Mouse (Mus musculus) kidney, adult 8-10 months (tissue): Measurements from ENCODE around the gene Agap1.

ENCODE experiments used
- DNase-seq, 2 experiments: peaks; one replicate each; pipeline ENCODE4 v3.0.0; 2022

Gene Agap1

DNA sequence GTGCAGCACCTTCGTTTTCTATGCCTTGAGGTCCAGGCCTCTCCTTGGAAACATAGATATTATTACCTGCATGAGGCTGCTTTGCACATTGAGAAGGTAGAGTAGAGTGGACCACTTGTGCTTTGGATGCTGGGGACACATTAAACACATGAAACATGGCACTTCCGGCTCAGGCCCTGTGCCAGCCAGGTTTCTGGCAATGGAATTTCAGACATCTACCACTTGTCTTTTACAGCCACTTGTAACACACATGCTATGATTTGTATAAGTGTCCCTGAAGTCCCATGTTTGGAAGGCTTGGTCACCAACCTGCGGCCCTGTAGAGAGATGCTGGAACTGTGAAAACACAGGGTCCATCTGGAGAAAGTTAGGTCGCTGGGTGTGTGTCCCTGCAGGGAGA, 262.5 kb downstream of the Agap1 start:
- no peak for DNase-seq

DNA sequence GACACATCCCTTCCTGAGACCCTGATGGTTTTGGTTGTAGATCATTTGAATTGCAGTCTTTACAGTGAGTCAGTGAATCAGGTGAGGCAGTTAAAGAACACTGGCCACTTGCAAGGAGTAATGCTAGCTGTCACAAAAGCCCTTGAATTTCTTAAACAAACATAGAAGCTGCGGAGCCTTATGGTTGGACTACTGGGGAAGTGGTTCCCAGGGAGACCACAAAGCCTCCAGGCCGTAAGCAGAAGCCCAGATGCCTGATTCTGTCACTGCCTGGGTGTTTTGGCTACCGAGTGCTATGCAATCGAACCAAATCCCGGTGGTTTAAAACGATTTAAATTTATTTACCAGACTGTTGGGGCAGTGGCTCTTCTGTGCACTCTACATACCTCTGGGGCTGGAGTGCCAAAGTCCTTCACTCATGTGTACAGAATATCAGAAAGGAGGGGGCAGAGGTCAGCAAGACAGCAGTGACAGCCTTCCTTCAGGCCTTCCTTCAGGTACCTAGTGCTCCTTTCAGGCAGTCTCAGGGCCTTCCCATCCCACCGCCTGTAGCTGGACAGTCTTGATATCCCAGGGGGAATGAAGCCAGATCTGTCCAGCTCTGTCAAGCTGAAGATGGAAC, 264.3 kb downstream of the Agap1 start:
- DNase-seq: no peak

DNA sequence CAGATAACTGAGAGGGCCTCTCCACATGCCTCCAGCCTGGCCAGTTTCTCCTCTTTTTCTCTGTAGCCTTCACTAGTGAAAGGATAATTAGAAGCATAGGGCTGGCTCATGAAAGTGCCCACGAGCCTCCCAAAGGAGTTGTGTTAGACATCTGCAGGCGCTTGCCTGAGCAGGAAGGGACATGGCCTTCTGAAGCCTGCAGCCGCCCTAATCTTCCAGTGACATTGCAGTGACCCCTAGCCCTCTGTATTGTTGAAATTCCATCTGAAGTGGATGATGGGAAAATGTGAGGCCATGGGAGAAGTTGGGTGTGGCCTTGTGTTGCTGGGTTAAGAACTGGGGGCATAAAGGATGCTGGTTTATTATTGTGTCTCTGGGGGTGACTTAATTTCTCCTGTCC, 269.5 kb downstream of the Agap1 start:
- no peak for DNase-seq

DNA sequence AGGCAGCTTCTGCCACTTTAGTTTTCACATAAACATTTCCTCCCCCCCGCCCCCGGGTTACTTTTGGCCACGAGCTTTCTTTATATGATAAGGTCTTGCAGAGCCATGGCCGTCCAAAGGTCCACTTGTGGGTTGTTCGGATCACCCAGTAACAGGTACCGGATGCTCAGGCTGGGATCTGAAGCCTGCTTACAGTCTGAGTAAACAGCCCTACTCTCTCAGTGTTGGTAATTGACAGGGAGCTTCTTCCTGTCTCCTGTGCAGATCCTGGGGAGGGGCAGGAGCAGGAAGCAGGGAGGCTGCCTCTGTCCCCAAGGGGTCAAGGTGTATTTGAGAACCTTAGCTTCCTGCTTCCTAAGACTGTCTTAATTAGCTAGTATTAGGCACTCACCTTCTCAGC, 269.9 kb downstream of the Agap1 start:
- no peak for DNase-seq

DNA sequence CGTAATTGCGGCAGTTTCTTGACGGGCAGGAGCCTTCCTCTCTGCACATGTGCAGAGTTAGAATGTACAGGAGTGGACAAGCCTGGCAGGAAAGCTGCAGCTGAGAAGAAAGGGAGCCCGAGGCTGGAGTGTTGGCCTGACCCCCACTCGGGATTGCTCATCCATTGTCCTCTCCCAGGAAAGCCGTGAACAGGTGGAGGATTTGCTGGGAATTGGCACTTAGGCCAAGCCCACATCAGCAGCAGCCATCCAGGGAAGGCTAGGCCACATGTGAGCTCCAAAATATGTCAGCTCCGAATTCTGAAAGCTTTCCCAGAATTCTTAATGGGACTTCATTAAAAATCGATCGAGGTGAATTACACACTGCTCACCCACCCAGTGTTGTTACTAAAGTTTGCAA, 270.4 kb downstream of the Agap1 start:
- DNase-seq: no peak

DNA sequence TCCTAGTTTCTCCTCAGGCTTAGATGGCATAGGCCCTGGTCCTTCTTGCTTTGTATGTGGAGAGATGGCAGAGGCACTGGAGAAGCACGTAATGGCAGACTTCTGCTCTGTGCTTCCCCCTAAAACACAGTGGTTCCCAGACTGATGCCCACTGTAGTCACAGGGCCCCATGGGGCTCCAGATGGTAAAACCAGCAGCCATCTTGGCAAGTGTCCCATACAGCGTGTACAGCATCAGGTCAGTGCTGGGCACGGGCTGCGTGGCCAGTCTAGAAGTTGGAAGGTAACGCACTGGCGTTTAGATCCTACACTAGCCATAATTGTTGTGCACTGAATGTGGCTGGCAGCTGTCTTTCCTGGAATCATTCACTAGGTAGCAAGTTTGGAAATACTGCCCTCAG, 273.9 kb downstream of the Agap1 start:
- DNase-seq: no peak

DNA sequence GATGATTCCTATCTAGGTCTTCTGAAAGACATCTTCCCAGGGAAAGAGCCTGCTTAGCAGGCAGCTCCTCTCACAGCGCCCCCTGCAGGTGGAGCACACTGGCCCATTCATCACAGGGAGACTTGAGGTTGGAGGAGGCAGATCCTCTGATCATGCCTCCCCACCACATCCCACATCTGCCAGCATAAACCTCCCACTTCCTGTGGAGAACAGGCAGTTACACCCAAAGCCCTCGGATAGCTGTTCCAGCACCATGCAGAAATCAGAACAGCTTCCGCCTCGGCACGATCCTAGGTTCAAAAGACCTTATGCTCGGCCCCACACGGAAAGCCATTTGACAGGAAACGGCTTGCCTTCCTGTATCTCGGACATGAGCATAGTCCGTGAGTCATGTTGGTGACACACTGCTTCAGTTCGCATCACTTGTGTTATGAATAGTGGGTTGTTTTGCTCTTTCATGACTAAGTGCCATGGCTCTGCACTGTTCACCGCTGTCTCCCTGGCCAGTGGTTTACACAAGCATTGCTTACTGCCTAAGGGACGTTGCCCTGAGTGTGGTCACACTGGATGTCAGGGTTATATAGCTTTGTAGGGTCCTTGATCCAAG, 276.1 kb downstream of the Agap1 start:
- no peak for DNase-seq

DNA sequence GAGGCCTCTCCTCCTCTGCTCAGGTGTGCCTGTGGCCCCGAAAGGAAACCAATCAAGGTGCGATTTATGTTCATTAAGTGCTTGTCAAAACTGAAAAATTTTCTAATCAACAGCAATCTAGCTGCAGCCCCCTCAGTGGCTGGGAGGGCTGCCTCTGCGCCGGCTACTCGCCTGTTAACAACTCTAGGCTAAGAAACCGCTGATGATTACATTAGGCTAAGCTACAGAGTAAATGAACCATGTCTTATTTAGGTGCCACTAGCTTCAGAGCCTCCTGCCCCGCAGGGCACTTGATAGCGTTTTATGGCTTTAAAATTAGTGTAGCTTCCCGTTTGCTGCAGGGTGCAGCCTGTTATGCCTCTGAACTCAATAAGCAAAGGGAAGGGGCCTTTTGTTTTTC, 279.8 kb downstream of the Agap1 start:
- no peak for DNase-seq

DNA sequence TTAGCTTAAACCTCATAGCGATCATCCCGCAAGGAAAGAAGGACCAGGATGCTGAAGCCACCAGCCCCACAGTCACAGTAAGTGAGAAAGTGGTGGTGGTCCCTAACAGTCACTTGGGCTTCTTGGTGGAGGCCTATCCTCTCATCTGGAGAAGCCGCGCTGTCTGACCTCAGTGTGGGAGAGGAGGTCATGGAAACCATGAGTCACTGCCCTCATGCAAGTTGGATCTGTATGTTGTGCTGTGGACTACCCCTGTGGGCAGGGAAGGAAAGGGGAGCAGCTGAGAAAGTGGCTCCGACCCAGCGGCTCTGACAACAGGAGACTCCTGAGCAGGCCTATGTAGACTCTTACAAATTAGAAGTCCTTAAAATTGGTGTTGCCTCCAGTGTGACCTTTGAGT, 280.5 kb downstream of the Agap1 start:
- DNase-seq: no peak

DNA sequence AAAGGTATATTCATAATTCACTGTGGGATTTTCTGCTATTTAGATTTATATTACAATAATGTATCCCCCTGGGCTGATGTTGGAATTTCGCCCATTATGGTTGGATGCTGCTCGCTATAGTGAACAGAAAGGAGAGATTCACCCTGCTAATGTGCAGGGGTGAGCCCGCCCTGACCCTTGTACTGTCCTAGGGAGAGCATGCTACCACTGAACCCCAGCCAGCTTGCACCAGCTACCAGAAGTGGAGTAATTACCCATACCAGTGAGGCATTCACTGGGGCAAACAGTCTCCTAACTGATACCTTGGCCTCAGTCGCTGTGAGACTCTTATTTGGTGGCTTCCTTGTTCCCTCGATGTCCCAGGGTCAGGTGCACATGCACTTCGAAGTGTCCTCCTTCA, 281.4 kb downstream of the Agap1 start:
- peak; percentile 53 to 59 for DNase-seq

DNA sequence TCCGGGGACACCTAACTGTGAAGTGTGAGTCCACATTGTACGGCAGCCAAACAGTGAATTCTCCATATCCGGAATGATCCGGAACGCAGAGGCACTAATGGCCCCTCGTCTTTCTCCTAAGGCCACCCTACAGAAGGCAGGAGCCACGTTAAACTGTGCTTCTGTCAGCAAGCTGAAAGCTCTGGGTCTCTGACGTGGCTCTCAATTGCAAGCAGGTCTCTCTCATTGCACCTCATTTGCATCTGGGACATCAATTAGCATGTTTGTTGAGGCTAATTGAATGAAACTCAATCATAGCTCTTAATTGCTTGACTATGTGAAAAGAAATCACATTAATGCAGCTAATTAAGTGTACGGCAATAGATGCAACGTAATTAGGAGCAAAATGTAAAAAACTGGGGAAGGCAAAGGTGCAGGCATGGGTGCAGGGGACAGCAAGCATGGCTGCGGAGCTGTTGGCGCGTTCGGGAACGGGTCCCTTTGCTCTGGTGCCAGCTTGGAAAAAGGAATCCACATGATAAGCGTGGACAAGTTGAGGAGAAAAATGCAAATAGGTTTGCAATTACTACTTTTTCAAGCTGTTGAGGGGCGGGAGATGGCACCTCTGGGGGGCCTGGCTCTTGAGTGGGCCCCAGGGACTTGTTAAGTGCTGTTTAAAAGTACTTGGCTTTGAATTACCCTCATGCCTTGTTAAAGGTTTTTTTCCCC, 284.6 kb downstream of the Agap1 start:
- no peak for DNase-seq

DNA sequence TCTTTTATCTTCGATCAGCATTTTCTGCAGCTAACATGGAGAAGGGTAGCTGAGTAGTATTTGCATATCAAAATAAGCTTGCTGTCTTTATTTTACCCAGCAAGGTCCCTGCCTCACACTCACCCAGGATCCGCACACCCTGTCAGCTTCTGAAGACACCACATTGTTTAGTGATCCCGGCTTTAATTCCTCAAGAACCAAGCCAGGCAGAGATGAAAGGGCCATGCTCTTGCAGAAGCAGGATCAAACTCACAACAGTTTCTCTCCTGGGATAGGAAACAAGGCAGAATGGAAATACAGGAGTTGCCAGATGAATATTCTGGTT, 285.1 kb downstream of the Agap1 start:
- DNase-seq: no peak

DNA sequence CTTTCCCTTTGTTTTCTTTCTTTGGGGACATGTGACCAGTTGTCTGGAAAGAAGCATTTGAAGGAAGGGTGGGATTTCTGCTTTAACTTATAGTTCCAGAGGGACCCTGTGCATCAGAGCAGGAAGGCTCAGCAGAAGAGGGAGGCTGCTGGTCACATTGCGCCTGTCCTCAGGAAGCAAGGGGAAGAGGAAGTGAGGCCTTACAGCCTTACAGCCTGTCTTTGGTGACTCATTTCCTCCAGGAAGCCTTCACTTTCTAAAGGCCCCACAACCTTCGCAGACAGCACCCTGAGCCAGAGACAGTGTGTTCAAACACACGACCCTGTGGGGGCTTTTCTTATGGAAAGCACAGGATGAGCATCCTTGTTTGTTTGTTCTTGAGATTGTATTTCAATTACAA, 287.8 kb downstream of the Agap1 start:
- DNase-seq: no peak

DNA sequence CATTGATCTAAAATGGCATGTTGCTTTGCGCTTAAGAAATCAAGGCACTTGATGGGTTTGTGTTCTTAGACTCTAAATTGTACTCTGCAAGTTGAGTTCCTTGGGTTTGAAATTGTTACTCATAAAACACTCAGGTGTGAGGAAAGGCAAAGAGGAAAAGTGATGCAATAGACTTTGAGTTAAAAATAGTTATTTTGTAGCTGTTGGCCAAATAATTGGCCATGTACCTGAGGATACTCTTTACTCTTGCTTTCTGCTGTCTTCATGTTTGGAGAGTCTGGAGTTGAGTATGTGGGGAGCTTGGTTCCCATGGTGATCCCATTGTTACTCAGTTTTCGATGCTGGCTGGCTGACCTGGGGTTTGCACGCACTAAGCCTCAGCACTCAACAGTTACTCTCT, 291.6 kb downstream of the Agap1 start:
- no peak for DNase-seq

DNA sequence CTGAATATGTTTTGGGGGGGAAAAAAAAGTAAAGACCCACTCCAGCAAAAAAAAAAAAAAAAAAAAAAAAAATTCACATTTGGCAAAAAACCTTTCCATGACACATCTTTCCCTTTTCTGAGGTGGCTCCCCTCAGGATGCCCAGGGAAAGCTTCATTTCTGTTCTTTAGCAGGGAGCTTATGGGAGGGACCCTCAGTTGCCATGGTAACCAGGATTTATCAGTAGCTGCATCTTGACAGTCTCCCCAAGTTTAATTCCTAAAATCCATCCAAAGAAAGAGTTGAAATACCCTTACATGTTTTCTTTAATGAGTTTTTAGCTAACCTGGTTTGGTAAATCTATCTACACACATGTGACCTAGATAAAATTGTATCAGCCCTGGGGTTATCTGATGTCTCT, 295.1 kb downstream of the Agap1 start:
- no peak for DNase-seq

DNA sequence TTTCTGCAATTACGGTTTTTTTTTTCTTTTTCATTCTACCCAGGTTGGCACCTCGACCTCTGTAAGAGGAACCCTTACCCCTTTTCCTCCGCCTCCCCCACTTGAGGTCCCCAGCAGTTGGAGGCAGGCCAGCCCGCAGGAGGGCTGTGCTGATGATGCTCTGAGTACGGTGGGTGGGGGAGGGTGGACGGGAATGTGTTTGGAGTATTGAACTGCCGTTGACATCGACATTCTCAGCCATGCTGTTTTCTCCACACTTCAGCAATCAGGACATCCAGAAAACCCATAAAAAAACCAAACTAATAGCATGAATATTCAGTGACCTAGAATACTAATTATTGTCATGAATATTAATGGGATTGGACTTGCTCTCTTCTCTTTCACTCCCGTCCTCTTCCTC, 295.9 kb downstream of the Agap1 start:
- DNase-seq: peak; percentile 30 to 40

DNA sequence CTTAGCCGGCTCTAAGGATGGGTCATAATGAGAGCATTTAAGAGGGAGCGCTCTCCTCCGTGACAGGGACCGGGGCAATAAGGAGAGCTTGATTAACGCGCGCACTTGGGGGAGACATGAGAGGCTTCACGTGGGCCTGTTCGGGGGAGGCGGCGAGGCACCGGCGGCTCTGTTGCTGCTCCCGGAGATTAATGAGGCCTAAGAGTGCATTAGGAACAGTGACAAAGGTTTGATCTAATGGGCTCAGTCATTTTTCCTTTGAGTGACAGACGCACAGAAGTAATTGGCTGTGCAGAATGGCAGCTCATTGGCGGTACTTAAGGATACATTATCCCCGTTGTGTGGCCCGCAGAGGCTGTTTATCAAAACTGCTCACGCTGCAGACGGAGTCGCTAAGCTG, 296.3 kb downstream of the Agap1 start:
- DNase-seq: peak in 1 of 2 experiments; percentile 25

DNA sequence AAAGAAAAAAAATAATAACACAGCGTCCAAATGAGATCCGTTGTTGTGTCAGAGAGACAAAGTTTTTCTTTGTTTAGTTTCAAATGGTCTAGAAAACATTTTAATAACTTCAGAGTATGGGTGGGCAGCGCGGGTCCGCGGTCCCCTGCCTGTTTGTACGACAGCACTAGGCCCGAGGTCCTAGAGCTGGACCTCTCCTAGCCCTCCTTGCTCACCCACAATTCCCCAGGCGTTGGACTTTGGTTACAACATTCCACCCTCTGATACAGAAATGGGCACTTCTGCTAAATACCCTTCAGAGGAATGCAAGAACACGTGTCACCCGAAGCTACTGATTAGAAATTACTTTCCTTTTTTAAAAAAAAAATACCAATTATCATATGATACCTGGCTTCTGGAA, 296.7 kb downstream of the Agap1 start:
- peak; percentile 48 to 54 for DNase-seq

DNA sequence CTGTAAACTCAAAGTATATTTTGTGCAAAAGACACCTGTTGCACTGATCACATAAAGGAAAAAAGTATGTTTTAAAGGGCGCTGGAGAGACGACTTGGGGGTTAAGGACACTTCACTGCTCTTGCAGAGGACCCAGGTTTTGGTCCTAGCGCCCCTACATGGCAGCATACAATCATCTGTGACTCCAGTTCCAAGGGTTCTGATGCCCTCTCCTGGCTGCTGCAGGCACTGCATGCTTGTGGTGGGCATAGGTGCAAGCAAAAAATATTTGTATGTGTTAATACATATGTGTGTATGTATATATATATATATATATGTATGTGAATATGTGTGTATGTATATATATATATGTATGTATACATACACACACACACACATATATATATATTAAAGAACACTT, 298.1 kb downstream of the Agap1 start:
- peak in 1 of 2 experiments; percentile 19 for DNase-seq

DNA sequence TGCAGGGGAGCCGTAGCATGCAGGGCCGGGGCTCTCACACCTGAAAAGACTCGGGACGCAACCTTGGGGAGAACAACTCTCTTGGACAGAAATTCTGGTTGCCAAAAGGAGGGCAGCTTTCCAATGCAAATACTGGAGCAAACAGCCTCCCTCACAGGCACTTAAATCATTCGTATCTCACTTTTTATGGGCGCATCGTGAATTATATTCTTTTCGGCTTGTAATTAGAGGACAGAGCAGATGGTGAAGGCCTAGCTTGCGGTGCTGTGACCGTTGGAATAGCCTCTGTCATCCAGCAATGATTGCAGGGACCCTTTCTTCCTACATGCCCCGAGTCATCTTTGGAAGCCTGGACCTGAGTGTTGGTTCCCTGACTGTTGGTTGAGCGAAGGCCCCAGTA, 300.8 kb downstream of the Agap1 start:
- no peak for DNase-seq

DNA sequence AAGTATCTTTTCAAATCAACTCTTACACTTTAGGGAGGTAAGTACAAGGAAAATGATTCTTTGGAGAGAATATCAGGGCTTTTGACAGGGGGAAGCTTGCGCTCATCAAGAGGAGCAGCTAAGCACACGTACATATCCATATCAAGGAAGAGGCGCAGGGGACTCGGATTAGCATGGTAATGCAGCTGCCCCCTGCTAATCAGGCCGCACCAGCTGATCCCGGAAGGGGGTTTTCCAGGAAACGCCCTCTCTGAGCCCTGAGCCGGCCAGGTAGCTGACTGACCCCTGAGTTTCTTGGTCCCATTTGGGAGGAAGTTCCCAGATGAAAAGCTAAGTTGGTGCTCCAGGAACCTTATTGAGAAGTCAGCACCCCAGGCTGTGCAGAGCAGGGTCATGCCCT, 301.8 kb downstream of the Agap1 start:
- no peak for DNase-seq

DNA sequence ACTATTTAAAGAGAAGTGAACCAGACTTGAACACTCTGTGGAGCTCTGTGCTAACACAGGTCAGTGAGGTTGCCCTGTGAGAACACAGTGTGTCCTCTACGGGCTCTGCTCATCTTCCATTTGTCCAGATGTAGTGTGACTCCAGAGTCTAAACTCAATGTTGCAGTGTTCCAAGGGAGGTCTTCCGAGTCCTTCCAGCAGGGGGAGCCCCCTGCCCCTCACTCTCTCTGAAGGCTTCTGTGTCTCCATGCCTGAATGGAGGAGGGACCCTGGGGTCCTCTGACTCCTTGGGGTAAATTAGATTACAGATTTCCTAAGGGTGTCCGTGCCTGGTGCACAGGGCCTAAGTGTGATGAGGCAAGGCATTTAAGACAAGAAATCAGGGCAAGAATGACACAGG, 302.9 kb downstream of the Agap1 start:
- peak in 1 of 2 experiments; percentile 18 for DNase-seq

DNA sequence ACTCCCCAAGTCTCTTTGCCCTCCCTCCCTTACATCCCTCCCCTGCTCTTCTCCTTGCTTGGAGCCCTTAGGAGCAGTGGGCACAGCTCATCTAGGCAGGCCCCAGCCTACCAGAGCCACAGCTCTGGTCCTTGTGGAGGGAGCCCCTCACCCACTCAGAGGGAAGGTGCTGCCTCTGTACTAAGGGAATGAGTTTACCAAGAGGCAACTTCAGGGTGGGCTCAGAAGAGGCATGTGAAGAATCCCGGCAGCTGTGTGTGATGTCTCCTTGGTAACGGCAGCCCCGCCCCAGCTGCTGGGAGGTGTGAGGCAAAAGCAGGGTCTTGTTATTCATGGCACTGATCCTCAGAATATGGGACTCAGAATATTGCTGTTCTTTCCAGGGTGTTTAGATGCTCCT, 309.3 kb downstream of the Agap1 start:
- DNase-seq: no peak

DNA sequence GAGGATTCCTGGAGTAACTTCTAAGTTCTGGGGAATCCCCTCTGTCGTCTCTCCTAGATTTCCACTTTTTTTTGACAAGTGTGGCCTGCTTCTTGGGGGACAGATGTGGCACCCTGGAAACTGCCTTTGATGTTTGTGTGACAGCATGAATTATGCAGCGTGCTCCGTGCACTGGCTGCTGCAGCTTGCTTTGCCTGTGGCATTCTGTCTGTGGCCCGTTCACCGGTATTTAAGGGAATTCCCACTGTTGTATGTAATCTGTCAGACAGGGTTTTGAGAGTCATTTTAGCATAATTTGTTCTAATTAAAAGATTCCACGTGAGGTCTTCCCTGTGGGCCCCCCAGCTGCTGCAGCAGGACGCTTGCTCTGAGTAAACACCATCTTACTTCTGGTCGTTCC, 312.3 kb downstream of the Agap1 start:
- DNase-seq: no peak

DNA sequence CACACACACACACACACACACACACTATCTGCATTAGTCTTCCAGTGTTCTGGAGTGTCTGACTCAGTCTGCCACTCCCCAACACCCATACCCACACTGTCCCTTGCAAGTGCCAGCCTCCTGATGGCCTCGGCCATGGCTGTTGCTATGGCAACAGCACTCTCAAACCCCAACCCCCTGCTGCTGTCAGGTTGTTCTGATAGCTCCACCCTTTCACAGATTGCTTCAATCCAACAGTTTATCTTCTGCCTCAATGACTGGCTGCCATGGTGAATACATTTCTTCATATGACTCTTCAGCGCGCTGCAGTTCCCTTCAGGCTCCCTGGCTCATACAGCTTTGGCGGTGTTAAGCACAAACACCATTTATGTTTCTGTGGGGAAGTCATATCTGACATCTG, 315.0 kb downstream of the Agap1 start:
- no peak for DNase-seq
